Mouse (Mus musculus) CH12.LX (cell line): ENCODE results near the gene Fbxl21. TPM values are rescaled to one million over a fixed set of nuclear protein-coding genes. Genes with fewer than 3 reads are reported as not detected.

Experiments used
- DNase-seq: peaks from one replicate; pipeline ENCODE4 v3.0.0-alpha.2; 2013; ENCODE audit errors: extremely low read depth
- H3K27ac ChIP-seq: 2 replicates; pipeline ENCODE4 v1.5.1; 2012; ENCODE audit warnings: low read depth, mild to moderate bottlenecking, control low read depth, moderate library complexity; ENCODE audit not compliant: insufficient read depth
- H3K27me3 ChIP-seq: replicated peaks from 2 replicates; pipeline ENCODE3; 2012; ENCODE audit warnings: inconsistent platforms
- H3K36me3 ChIP-seq, 2 experiments: replicated peaks in 1 of 2; 2 replicates each; pipeline versions ENCODE3 to v1.6.1; 2012; ENCODE audit warnings: inconsistent platforms in 1 of 2, low read length in 1 of 2, mild to moderate bottlenecking in 1 of 2, mixed read lengths in 1 of 2, moderate library complexity in 1 of 2; ENCODE audit not compliant: control insufficient read depth in 1 of 2, insufficient read depth in 1 of 2
- H3K4me1 ChIP-seq, 2 experiments: 2 replicates each; pipeline ENCODE4 v1.6.1; 2012; ENCODE audit warnings: inconsistent platforms in 1 of 2, moderate library complexity in 1 of 2; ENCODE audit not compliant: insufficient read depth in 2 of 2, control insufficient read depth in 1 of 2
- H3K4me2 ChIP-seq: 2 replicates; pipeline ENCODE4 v1.6.1; 2012; ENCODE audit warnings: low read depth, mild to moderate bottlenecking, control low read depth; ENCODE audit not compliant: poor library complexity, insufficient read depth, severe bottlenecking
- H3K4me3 ChIP-seq, 3 experiments: fragments of 150-350 bp in 1 of 3; sonication (generic) in 1 of 3; replicated peaks in 1 of 3; 2 replicates each; pipeline versions ENCODE3 to v1.5.1; 2011 to 2012; ENCODE audit warnings: low read depth in 2 of 3, low read length in 2 of 3, mild to moderate bottlenecking in 2 of 3, moderate library complexity in 2 of 3, control low read depth in 1 of 3, improper control_type of control experiment in 1 of 3, inconsistent platforms in 1 of 3, mixed read lengths in 1 of 3; ENCODE audit not compliant: poor library complexity in 1 of 3
- H3K79me2 ChIP-seq: replicated peaks from 2 replicates; pipeline ENCODE4 v1.6.1; 2012; ENCODE audit warnings: mild to moderate bottlenecking, moderate library complexity; ENCODE audit not compliant: control insufficient read depth, poor library complexity, insufficient read depth, severe bottlenecking; ENCODE audit errors: extremely low read depth
- H3K9ac ChIP-seq: 2 replicates; pipeline ENCODE4 v1.6.1; 2012; ENCODE audit warnings: low read depth, mild to moderate bottlenecking, control low read depth, moderate library complexity; ENCODE audit not compliant: insufficient read depth
- H3K9me3 ChIP-seq: replicated peaks from 2 replicates; pipeline ENCODE3; 2012; ENCODE audit warnings: low read length, inconsistent platforms, mixed read lengths
- BHLHE40 ChIP-seq: IDR thresholded peaks from 2 replicates; pipeline ENCODE4 v1.6.1; 2011; ENCODE audit warnings: mild to moderate bottlenecking, low read depth, low read length, improper control_type of control experiment
- CHD1 ChIP-seq: IDR thresholded peaks from 2 replicates; pipeline ENCODE4 v1.6.1; 2012; ENCODE audit warnings: low read depth, low read length, improper control_type of control experiment, inconsistent platforms
- CHD2 ChIP-seq: IDR thresholded peaks from 2 replicates; pipeline ENCODE4 v1.6.1; 2011; ENCODE audit warnings: low read length, improper control_type of control experiment
- EP300 ChIP-seq: IDR thresholded peaks from 2 replicates; pipeline ENCODE4 v1.6.1; 2011; ENCODE audit warnings: low read length, improper control_type of control experiment
- IRF4 ChIP-seq: IDR thresholded peaks from 2 replicates; pipeline ENCODE4 v1.6.1; 2014; ENCODE audit warnings: low read depth, mild to moderate bottlenecking, inconsistent platforms, low read length, improper control_type of control experiment
- JUND ChIP-seq: conservative IDR thresholded peaks from 2 replicates; pipeline ENCODE4 v1.6.1; 2011; ENCODE audit warnings: low read depth, low read length, improper control_type of control experiment
- KAT2A ChIP-seq: IDR thresholded peaks from 2 replicates; pipeline ENCODE4 v1.6.1; 2012; ENCODE audit warnings: low read length, improper control_type of control experiment, inconsistent platforms; ENCODE audit not compliant: insufficient replicate concordance
- MAZ ChIP-seq: IDR thresholded peaks from 2 replicates; pipeline ENCODE4 v1.6.1; 2012; ENCODE audit warnings: low read depth, mild to moderate bottlenecking, inconsistent platforms, low read length, improper control_type of control experiment, moderate library complexity
- MEF2A ChIP-seq: IDR thresholded peaks from 2 replicates; pipeline ENCODE4 v1.6.1; 2014; ENCODE audit warnings: low read depth, mild to moderate bottlenecking, inconsistent platforms, low read length, improper control_type of control experiment, borderline replicate concordance
- MXI1 ChIP-seq: IDR thresholded peaks from 2 replicates; pipeline ENCODE4 v1.6.1; 2011; ENCODE audit warnings: mild to moderate bottlenecking, low read depth, low read length, improper control_type of control experiment
- MYC ChIP-seq: IDR thresholded peaks from 2 replicates; pipeline ENCODE4 v1.6.1; 2011; ENCODE audit warnings: low read depth, mild to moderate bottlenecking, improper control_type of control experiment, low read length
- POLR2A ChIP-seq: IDR thresholded peaks from 2 replicates; pipeline ENCODE4 v1.6.1; 2011; ENCODE audit warnings: low read depth, mild to moderate bottlenecking, improper control_type of control experiment, low read length
- POLR2AphosphoS2 ChIP-seq: IDR thresholded peaks from 2 replicates; pipeline ENCODE4 v1.6.1; 2011; ENCODE audit warnings: low read depth, low read length, improper control_type of control experiment
- RAD21 ChIP-seq: IDR thresholded peaks from 2 replicates; pipeline ENCODE4 v1.6.1; 2011; ENCODE audit warnings: low read depth, mild to moderate bottlenecking, low read length, improper control_type of control experiment, moderate library complexity
- RCOR1 ChIP-seq: conservative IDR thresholded peaks from 2 replicates; pipeline ENCODE4 v1.6.1; 2012; ENCODE audit warnings: low read depth, mild to moderate bottlenecking, inconsistent platforms, low read length, improper control_type of control experiment
- SIN3A ChIP-seq: IDR thresholded peaks from 2 replicates; pipeline ENCODE4 v1.6.1; 2012; ENCODE audit warnings: low read length, improper control_type of control experiment, inconsistent platforms
- TBP ChIP-seq: conservative IDR thresholded peaks from 2 replicates; pipeline ENCODE4 v1.6.1; 2011; ENCODE audit warnings: low read depth, low read length, improper control_type of control experiment
- TCF12 ChIP-seq: IDR thresholded peaks from 2 replicates; pipeline ENCODE4 v1.6.1; 2014; ENCODE audit warnings: low read depth, mild to moderate bottlenecking, inconsistent platforms, low read length, improper control_type of control experiment
- UBTF ChIP-seq: IDR thresholded peaks from 2 replicates; pipeline ENCODE4 v1.6.1; 2012; ENCODE audit warnings: low read depth, mild to moderate bottlenecking, inconsistent platforms, low read length, improper control_type of control experiment, moderate library complexity
- USF1 ChIP-seq: IDR thresholded peaks from 2 replicates; pipeline ENCODE4 v1.6.1; 2014; ENCODE audit warnings: low read depth, mild to moderate bottlenecking, inconsistent platforms, low read length, improper control_type of control experiment
- USF2 ChIP-seq: conservative IDR thresholded peaks from 2 replicates; pipeline ENCODE4 v1.6.1; 2011; ENCODE audit warnings: low read depth, low read length, improper control_type of control experiment
- ZKSCAN1 ChIP-seq: IDR thresholded peaks from 2 replicates; pipeline ENCODE4 v1.6.1; 2012; ENCODE audit warnings: low read depth, inconsistent platforms, low read length, improper control_type of control experiment, borderline replicate concordance
- ZNF384 ChIP-seq: IDR thresholded peaks from 2 replicates; pipeline ENCODE4 v1.6.1; 2012; ENCODE audit warnings: low read depth, low read length, improper control_type of control experiment, inconsistent platforms
- dilution Hi-C: fragments of 300-500 bp; cut with MboI; formaldehyde crosslinking; loops from 2 replicates; pipeline ENCODE4 v1.14.3; 2020; ENCODE audit warnings: low sequenced_read_pairs; ENCODE audit not compliant: extremely low pct_unique_long_range_greater_than_20kb, extremely low pct_ligation_motif_present
- in situ Hi-C: fragments of 300-500 bp; cut with MboI; formaldehyde crosslinking; loops from 3 replicates; pipeline ENCODE4 v1.14.3; 2019; ENCODE audit warnings: low sequenced_read_pairs, low pct_ligation_motif_present, low pct_unique_long_range_greater_than_20kb, mixed read lengths
- polyA plus RNA-seq: library from polyadenylated mRNA; unstranded; fragments of >175 nt; gene quantifications from 2 replicates; pipeline ENCODE4 v1.2.1, GENCODE M21; 2012; ENCODE audit warnings: low read depth; ENCODE audit not compliant: insufficient read length
- total RNA-seq, 2 experiments: library from RNA; depleted of rRNA; stranded (reverse); fragments of 300-350 nt in 1 of 2; fragments of >200 nt in 1 of 2; gene quantifications; 2 replicates each; pipeline ENCODE4 v1.2.3; 2012 to 2014

Gene Fbxl21
- total and polyA plus RNA-seq, 3 experiments: not detected

DNA sequence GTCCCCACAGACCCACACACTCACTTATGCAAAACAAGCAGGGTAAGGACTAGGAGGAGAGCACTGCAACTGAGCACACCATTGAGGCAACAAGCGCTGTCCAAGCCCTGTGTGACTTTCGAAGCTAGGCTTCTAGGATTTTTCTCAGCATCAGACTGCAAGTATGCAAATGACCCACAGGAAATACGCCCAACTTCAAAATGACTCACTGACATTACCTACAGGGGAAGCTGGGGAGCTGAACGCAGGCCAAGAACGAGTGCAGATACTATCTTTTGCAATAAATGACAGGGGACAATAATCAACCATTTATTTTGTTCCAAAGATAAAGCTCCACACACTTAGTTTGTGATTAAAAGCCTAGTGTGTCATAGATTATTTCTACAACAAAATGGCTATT is 34.3 kb upstream of the Fbxl21 start:
- H3K27ac ChIP-seq: no peak overlapping the region
- dilution Hi-C loops (no loop called here), in situ Hi-C loops (no loop called here)
- DNase-seq: peak; percentile 27
- no peaks in the 10 kb centered on the region for H3K79me2 ChIP-seq
- no peak overlapping the region for H3K9ac ChIP-seq
- no peak overlapping the region for H3K4me2 ChIP-seq
- H3K4me3 ChIP-seq: no peak overlapping the region
- peaks cover 63% of the 10 kb centered on the region for H3K27me3 ChIP-seq
- TF ChIP-seq BHLHE40: peak; percentile 34; the same call in 1 of the 2 replicates
- peak; percentile 45; the same call in 1 of the 2 replicates for TF ChIP-seq JUND
- TF ChIP-seq SIN3A: no peak
- TF ChIP-seq MEF2A: no peak
- 0 out of 2 replicates have a peak, but pooled peaks have one; percentile 18 for TF ChIP-seq EP300
- no peak for TF ChIP-seq POLR2A
- TF ChIP-seq CHD1: no peak
- peaks cover 3 to 5% of the 10 kb centered on the region in 2 experiments for H3K4me1 ChIP-seq
- no peaks in the 10 kb centered on the region for H3K36me3 ChIP-seq
- H3K9me3 ChIP-seq: peaks cover 14% of the 10 kb centered on the region

GRCm38 (mm10) chr13:56494440-56494839 is 27.8 kb upstream of the Fbxl21 start:
- Histone ChIP-seq H3K4me2 (no peak overlapping the region), H3K9me3 (peaks cover 10% of the 10 kb centered on the region), H3K9ac (no peak overlapping the region), H3K4me3 (no peak overlapping the region), H3K27ac (no peak overlapping the region), H3K79me2 (no peaks in the 10 kb centered on the region), H3K36me3 (no peaks in the 10 kb centered on the region), H3K4me1 (no peaks in the 10 kb centered on the region), H3K27me3 (peaks cover 32% of the 10 kb centered on the region)
- in situ Hi-C loops (no loop called here), dilution Hi-C loops (no loop called here)
- no peak for TF ChIP-seq MAZ
- TF ChIP-seq MYC: no peak
- TF ChIP-seq POLR2AphosphoS2: no peak
- TF ChIP-seq RAD21: no peak
- no peak for TF ChIP-seq TBP
- no peak for TF ChIP-seq ZNF384
- no peak for TF ChIP-seq POLR2A
- TF ChIP-seq TCF12: no peak
- no peak for TF ChIP-seq ZKSCAN1
- no peak for TF ChIP-seq KAT2A
- no peak for TF ChIP-seq UBTF
- TF ChIP-seq USF2: no peak
- no peak for TF ChIP-seq BHLHE40
- TF ChIP-seq CHD2: no peak
- no peak for TF ChIP-seq RCOR1
- no peak for TF ChIP-seq CHD1
- no peak for TF ChIP-seq IRF4
- TF ChIP-seq USF1: no peak
- no peak for TF ChIP-seq MXI1
- DNase-seq: no peak
